Mouse (Mus musculus) neural tube, embryonic 11.5 days (tissue): ENCODE data around the gene Wdr27. TPM values are rescaled to one million over a fixed set of nuclear protein-coding genes. Genes with fewer than 3 reads are reported as not detected.
A peak's percentile ranks its signal among the peaks of the same experiment; 100 is the strongest.

ENCODE experiments used
- ATAC-seq: fragments of 200-750 bp; cut with Nextera tagmentation; 2 replicates; pipeline ENCODE4 v1.8.0; 2017; ENCODE audit warnings: moderate number of reproducible peaks, mild to moderate bottlenecking, moderate TSS enrichment, moderate library complexity; ENCODE audit not compliant: insufficient read depth, low FRiP score, low TSS enrichment
- DNase-seq: peaks from one replicate; pipeline ENCODE4 v3.0.0-alpha.2; 2015; ENCODE audit warnings: low spot score
- H3K27ac ChIP-seq: fragments of 300-500 bp; sonication (generic); 2 replicates; pipeline ENCODE4 v1.5.1; 2014; ENCODE audit warnings: low read depth, mild to moderate bottlenecking, low read length
- H3K27me3 ChIP-seq: fragments of 300-500 bp; sonication (generic); 2 replicates; pipeline ENCODE4 v1.6.1; 2014; ENCODE audit warnings: mild to moderate bottlenecking, low read length, mixed read lengths; ENCODE audit not compliant: control insufficient read depth, insufficient read depth
- H3K36me3 ChIP-seq: fragments of 300-500 bp; sonication (generic); 2 replicates; pipeline ENCODE4 v1.6.1; 2014; ENCODE audit warnings: mild to moderate bottlenecking, low read length, moderate library complexity, mixed read lengths; ENCODE audit not compliant: control insufficient read depth, insufficient read depth
- H3K4me1 ChIP-seq: fragments of 300-500 bp; sonication (generic); 2 replicates; pipeline ENCODE4 v1.6.1; 2014; ENCODE audit warnings: low read length, mixed read lengths; ENCODE audit not compliant: control insufficient read depth, insufficient read depth
- H3K4me2 ChIP-seq: fragments of 300-500 bp; sonication (generic); 2 replicates; pipeline ENCODE4 v1.6.1; 2014; ENCODE audit warnings: low read depth, mild to moderate bottlenecking, moderate library complexity
- H3K4me3 ChIP-seq: fragments of 300-500 bp; sonication (generic); 2 replicates; pipeline ENCODE4 v1.5.1; 2014; ENCODE audit warnings: low read depth, low read length
- H3K9ac ChIP-seq: fragments of 300-500 bp; sonication (generic); 2 replicates; pipeline ENCODE4 v1.6.1; 2014; ENCODE audit warnings: mild to moderate bottlenecking, low read length
- H3K9me3 ChIP-seq: fragments of 300-500 bp; sonication (generic); 2 replicates; pipeline ENCODE4 v1.6.1; 2016; ENCODE audit warnings: low read length; ENCODE audit not compliant: control insufficient read depth
- WGBS: fragments of 180-500 bp; shearing (Covaris S2); extraction: QIAGEN DNeasy Blood & Tissue Kit; methylation state at CpG from one replicate; pipeline ENCODE4 v1.1.7; 2014; 5-methylcytosine and 5-hydroxymethylcytosine counted together
- polyA plus RNA-seq: library from polyadenylated mRNA; unstranded; fragments of >200 nt; fragmentation: Nextera tagmentation; extraction: Ambion mirVana; gene quantifications from 2 replicates; pipeline ENCODE4 v1.2.1, GENCODE M21; 2014

The Wdr27 gene
- polyA plus RNA-seq, 1 experiment from 2014 or later, result 4.7 TPM

- H3K27ac ChIP-seq, result no peak overlapping the region
- no peak for DNase-seq
- ATAC-seq, result no peak
- H3K9ac ChIP-seq, result no peak overlapping the region
- WGBS, result 88% methylated on average over 4 of the region's 4 CpGs
- H3K36me3 ChIP-seq, result no peaks in the 10 kb centered on the region
- no peaks in the 10 kb centered on the region for H3K27me3 ChIP-seq
- no peak overlapping the region for H3K4me3 ChIP-seq
- H3K4me2 ChIP-seq, result no peak overlapping the region
- no peaks in the 10 kb centered on the region for H3K4me1 ChIP-seq
- no peaks in the 10 kb centered on the region for H3K9me3 ChIP-seq
Observed at GRCm38 (mm10) chr17:14914401-14914800, 28.6 kb downstream of the Wdr27 start.

- Histone ChIP-seq H3K27ac (no peak overlapping the region), H3K4me2 (no peak overlapping the region), H3K4me3 (no peak overlapping the region), H3K9me3 (no peaks in the 10 kb centered on the region), H3K9ac (no peak overlapping the region), H3K36me3 (no peaks in the 10 kb centered on the region), H3K4me1 (no peaks in the 10 kb centered on the region), H3K27me3 (no peaks in the 10 kb centered on the region)
- 89% methylated on average over 8 of the region's 8 CpGs for WGBS
- ATAC-seq (no peak), DNase-seq (no peak)
Observed at GRCm38 (mm10) chr17:14912981-14913380, 30.0 kb downstream of the Wdr27 start.

DNA sequence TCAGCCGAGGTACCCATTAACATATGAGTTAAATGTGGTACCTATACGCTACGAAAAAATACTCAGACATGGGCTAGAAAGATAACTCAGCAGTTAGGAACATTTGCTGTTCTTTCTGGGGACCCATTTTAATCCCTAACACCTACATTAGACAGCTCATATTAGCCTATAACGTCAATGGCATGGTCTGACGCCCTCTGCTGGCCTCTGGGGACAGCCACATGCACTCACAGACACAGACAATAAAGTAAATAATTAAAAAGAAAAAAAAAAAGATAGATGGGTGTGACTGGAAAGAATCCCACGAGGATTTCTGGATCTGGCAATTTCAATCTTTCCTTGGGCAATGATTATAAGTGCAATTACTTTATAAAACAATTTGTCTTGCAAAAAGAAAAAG is 30.5 kb downstream of the Wdr27 start:
- Histone ChIP-seq H3K9ac (no peak overlapping the region), H3K4me3 (no peak overlapping the region), H3K27me3 (no peaks in the 10 kb centered on the region), H3K4me1 (no peaks in the 10 kb centered on the region), H3K4me2 (no peak overlapping the region), H3K36me3 (no peaks in the 10 kb centered on the region), H3K9me3 (no peaks in the 10 kb centered on the region), H3K27ac (no peak overlapping the region)
- DNase-seq (no peak), ATAC-seq (no peak)
- WGBS, result 50% methylated on average over 6 of the region's 6 CpGs

DNA sequence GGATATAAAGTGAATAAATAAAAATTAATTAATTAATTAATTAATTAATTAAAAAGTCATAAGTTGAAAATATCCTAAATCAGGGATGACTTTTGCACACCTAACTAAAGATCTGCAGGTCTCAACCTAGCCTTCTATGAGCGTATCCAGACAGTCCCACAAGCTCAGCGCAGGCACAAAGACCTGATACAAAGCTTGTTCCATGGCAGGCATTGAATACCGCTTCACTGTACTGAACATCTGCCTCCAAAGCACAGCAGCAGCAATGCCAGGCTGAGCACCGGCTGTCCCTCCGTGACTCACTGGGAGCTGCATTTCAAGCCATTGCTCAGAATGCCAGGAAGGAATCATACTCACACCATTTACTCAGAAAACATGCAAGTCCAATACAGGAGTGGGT is 32.2 kb downstream of the Wdr27 start:
- Histone ChIP-seq H3K27ac (no peak overlapping the region), H3K4me2 (no peak overlapping the region), H3K4me3 (no peak overlapping the region), H3K27me3 (no peaks in the 10 kb centered on the region), H3K9me3 (no peaks in the 10 kb centered on the region), H3K4me1 (no peaks in the 10 kb centered on the region), H3K9ac (no peak overlapping the region), H3K36me3 (no peaks in the 10 kb centered on the region)
- ATAC-seq (no peak), DNase-seq (no peak)
- WGBS, result 92% methylated on average over 5 of the region's 5 CpGs

DNA sequence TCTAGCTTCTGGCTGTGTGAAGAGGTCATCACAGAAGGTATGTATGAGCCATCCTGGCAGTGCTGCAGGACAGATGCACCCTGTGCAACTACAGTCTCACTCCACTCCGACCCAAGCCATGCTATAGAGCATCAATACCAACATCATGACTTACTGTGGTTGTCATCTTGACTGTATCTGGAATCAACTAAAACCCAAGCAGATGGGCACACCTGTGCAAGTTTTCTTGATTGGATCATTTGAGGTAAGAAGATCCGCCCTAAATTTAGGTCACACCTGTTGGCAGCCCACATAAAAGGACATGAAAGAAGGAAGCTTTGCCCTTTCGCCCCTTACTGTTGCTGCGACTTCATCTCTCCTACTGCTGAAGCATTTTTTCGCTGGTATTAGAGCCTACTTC is 33.6 kb downstream of the Wdr27 start:
- ATAC-seq (no peak), DNase-seq (no peak)
- Histone ChIP-seq H3K27me3 (no peaks in the 10 kb centered on the region), H3K27ac (no peak overlapping the region), H3K9ac (no peak overlapping the region), H3K36me3 (no peaks in the 10 kb centered on the region), H3K4me1 (no peaks in the 10 kb centered on the region), H3K4me3 (no peak overlapping the region), H3K4me2 (no peak overlapping the region), H3K9me3 (no peaks in the 10 kb centered on the region)
- WGBS, result 87% methylated on average over 5 of the region's 5 CpGs

GRCm38 (mm10) chr17:14907136-14907535 is 35.8 kb downstream of the Wdr27 start:
- no peak overlapping the region for H3K4me2 ChIP-seq
- H3K27me3 ChIP-seq, result no peaks in the 10 kb centered on the region
- ATAC-seq (no peak), DNase-seq (no peak)
- H3K27ac ChIP-seq, result no peak overlapping the region
- no peaks in the 10 kb centered on the region for H3K36me3 ChIP-seq
- WGBS, result 78% methylated on average over 12 of the region's 12 CpGs
- H3K9me3 ChIP-seq, result no peaks in the 10 kb centered on the region
- no peak overlapping the region for H3K9ac ChIP-seq
- H3K4me3 ChIP-seq, result no peak overlapping the region
- no peaks in the 10 kb centered on the region for H3K4me1 ChIP-seq

DNA sequence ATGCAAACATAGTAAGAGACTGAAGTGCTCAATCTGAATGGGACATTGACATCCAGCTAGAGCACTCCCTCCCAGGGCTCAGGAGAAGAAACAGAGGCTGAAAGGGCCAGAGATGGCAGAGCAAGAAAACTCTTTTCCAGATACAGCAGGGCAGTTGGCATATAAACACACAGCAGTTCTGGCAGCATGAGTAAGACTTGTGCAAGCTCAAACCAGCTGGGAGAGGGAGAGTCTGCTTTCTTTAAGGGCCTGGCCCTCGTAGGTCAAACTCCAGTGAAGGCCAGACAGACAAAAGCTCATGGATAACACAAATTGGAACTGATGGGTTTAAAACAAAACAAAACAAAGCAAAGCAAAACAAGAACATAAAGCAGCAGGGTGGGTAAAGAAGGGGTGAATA is 36.3 kb downstream of the Wdr27 start:
- H3K36me3 ChIP-seq, result no peaks in the 10 kb centered on the region
- no peak overlapping the region for H3K4me3 ChIP-seq
- WGBS, result 49% methylated on average over 1 of the region's 1 CpGs
- H3K27me3 ChIP-seq, result no peaks in the 10 kb centered on the region
- H3K9ac ChIP-seq, result no peak overlapping the region
- H3K27ac ChIP-seq, result no peak overlapping the region
- ATAC-seq (no peak), DNase-seq (no peak)
- H3K9me3 ChIP-seq, result no peaks in the 10 kb centered on the region
- H3K4me2 ChIP-seq, result no peak overlapping the region
- no peaks in the 10 kb centered on the region for H3K4me1 ChIP-seq

DNA sequence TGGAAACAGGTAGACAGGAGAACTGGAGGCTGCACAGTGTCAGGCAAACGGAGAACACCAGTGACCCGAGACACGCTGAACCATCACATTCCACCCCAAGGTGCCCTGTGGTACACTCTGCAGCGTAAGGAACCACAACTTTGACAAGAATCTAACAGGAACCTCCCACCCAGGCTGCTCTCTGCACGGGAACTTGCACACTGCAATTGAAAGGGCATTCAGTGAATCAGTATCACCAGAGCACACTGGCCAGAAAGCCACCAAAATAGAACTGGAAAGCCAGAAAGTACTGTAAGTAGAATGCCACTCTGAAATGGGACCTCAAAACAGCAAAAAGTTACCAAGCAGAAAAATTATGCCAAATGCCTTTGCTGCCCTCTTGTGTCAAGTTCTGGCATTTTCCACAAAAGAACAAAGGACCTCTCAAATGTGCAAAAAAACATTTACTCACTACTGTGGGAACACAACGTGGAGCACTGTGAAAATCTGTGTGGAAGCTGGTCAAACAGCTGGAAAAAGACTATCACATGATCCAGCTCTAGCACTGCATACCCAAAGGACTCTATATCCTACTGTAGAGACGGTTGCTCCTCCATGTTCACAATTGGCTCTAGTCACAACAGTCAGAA is 38.2 kb downstream of the Wdr27 start:
- no peaks in the 10 kb centered on the region for H3K4me1 ChIP-seq
- DNase-seq (peak; percentile 65), ATAC-seq (peak; percentile 60)
- H3K36me3 ChIP-seq, result no peaks in the 10 kb centered on the region
- no peak overlapping the region for H3K4me3 ChIP-seq
- H3K9me3 ChIP-seq, result no peaks in the 10 kb centered on the region
- no peak overlapping the region for H3K4me2 ChIP-seq
- no peak overlapping the region for H3K9ac ChIP-seq
- 55% methylated on average over 7 of the region's 7 CpGs for WGBS
- H3K27ac ChIP-seq, result no peak overlapping the region
- H3K27me3 ChIP-seq, result no peaks in the 10 kb centered on the region

DNA sequence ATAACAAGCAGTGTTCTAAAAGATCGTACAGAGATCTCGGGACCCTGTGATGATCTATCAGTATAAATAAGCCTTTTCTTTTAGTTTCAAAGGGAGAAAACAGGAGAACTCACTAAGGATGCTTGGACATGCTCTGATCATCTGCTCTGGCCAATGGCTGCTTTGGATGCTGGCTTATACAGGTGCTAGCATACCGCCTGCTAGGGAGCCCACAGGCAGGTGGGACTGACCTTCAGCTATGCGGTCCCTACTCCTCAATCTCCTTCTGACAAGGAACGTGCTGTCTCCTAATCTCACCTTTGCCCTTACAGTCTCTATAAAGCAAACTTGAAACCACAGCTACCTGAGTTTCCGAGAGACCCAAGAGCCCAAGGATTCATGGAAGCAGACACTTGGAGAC is 38.8 kb downstream of the Wdr27 start:
- Histone ChIP-seq H3K4me1 (no peaks in the 10 kb centered on the region), H3K9ac (no peak overlapping the region), H3K4me3 (no peak overlapping the region), H3K27ac (no peak overlapping the region), H3K9me3 (no peaks in the 10 kb centered on the region), H3K4me2 (no peak overlapping the region), H3K36me3 (no peaks in the 10 kb centered on the region), H3K27me3 (no peaks in the 10 kb centered on the region)
- 92% methylated on average over 6 of the region's 6 CpGs for WGBS
- no peak for ATAC-seq
- no peak for DNase-seq
